Mouse (Mus musculus): ENCODE data around the gene Chrna5.

Gene Chrna5

DNA sequence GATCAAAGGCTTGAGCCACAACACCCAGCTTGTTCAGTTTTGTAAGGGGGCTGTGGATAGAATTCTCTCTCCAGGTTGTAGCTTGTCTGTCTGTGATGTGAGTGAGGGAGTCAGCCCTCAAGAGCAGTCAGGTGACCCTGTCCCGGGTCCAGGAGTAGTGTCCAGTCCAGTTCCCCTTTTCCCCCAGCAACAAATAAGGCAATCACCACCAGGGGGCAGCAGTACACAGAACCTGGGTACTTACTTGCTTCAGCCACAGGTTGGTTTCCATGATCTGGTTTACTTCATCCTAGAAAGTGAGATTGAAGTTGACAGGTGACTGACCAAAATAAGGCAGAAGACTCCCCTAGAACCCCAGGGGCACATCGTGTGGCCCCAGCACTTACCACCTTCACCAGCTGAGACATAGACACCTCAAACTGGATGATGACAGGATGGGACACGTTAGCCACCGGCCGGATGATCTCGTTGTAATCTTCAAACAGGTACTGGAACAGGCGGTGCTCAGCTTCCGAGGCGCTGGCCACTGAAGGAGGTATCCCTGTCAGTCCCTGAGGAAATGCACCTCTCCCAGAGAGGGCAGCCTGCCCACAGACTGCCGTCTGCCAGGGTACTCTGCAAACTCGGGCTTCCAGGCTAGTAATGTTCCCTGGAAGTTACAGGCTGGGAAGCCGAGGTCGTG, 43.4 kb downstream of the Chrna5 start:
- DNase-seq = peak; percentile 78 to 89

DNA sequence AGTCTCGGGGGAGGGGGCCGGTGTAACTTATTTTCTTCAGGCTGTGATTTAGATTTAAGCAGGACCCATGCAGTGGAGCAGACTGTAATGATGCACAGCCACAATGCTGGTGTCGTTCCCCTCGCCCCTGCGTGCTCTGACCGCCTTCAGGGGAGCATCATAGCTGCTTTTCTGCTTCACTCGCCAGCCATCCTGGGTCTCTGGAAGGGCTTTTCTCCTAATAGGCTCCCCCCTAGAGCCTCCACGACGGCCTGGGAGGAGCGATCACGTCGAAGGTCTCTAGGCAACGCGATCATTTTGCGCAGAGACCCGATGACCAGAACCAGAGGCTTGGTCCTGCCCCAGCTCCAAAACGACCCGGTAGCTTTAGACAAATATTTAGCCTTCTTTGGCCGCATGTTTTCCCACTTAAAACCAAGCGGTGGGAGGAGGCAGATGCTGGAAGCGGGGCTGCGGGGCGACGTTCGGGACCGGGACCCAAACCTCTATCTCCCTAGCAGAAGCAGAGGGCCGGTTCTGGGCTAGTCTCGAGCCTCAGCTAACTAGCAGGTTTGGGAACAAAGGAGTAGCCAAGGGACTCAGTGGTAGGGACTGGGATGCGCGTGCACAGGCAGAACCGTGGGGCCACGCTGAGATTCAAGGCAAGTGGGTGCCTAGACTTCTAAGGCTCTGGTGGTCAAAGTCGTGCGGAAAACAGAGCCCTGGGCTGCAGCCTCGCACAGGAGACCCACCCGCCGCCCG, 45.0 kb downstream of the Chrna5 start:
- no peak for DNase-seq

DNA sequence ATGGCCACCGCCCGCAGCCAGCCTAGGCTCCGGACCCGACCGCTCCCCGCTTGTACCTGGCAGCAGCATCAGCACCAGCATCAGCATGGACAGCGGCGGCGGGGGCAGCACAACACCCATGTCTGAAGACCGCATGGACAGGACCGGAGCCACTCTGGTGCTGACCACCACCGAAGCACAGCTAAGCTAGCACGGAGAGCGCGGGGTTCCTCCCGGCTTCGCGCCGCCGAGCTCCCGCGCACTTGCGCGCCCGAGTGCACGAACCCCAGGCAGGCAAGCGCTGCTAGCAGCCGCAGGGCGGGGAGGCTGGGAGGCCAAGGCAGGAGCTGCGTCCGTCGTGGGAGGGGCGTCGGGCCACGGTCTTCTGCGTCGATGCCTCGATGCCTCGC, 45.6 kb downstream of the Chrna5 start, which contains the start of gene Chrna3:
TSS of gene Chrna3 (minus strand) at position 288 of the 389 bp plus-strand sequence.
- peak in 1 of 2 experiments; percentile 38 for DNase-seq

GRCm38 (mm10) chr9:55031435-55032167, 50.9 kb downstream of the Chrna5 start:
- no peak for DNase-seq

GRCm38 (mm10) chr9:55038948-55039347, 58.3 kb downstream of the Chrna5 start:
- no peak for DNase-seq

GRCm38 (mm10) chr9:55039983-55040382, 59.3 kb downstream of the Chrna5 start:
- no peak for DNase-seq

DNA sequence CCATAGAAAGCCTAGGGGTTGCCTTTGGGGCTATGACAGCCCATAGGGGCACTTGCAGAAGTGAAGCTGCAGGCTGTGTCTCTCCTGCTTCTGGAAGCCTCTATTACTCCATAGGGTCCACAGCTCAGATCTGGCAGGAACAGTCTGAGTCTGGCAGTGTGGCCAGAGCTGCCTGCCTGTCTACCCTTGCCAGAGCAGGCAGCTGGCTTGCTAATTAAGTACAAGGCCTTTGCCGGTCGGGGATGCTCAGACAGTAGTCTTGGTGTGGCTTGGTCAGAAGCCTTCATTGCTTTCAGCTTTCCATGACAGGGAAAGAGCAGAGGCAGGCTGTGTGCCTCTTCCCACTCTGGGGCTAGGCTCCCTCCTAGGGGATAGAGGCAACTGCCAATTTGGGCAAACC, 60.7 kb downstream of the Chrna5 start:
- DNase-seq = no peak

GRCm38 (mm10) chr9:55043688-55044087, 63.0 kb downstream of the Chrna5 start:
- no peak for DNase-seq

- no peak for DNase-seq
Observed at GRCm38 (mm10) chr9:55045001-55045400, 64.3 kb downstream of the Chrna5 start.

- no peak for DNase-seq
Observed at GRCm38 (mm10) chr9:55046764-55047163, 66.1 kb downstream of the Chrna5 start.

GRCm38 (mm10) chr9:55048211-55048880, 67.7 kb downstream of the Chrna5 start, which contains the start of gene Chrnb4:
Gene Chrnb4, minus strand, starts transcription at chr9:55048779.
- no peak for DNase-seq

DNA sequence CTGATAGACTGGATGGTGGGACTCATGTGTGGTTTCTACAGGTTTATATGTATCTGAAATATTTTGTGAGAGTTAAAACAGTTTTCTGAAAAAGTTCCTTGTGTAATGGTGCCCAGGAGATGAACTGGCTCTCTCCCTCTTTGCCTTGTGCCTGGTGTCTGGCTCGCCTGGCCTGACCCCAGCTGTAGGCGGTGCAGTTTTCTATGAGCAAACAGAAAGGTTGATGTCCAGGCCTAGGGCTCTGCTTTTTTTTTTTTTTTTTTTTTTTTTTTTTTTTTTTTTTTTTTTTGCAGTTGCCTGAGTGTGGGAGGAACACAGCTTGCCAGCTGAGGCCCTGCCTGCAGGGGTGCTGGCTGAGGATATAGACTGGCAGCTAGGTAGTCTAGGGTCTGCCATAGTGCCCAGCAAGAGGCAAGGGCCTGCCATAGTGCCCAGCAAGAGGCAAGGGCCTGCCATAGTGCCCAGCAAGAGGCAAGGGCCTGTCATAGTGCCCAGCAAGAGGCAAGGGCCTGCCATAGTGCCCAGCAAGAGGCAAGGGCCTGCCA, 74.8 kb downstream of the Chrna5 start:
- DNase-seq = peak in 1 of 2 experiments; percentile 44
